Mouse (Mus musculus): ENCODE results near the gene Nfrkb.

- TF ChIP-seq GATA1 (IDR thresholded peaks at IDR 0.05; ENCODE audit: low read length), result no peak
- TF ChIP-seq TAL1 (IDR thresholded peaks at IDR 0.05; ENCODE audit: low read length), result no peak
Observed at GRCm38 (mm10) chr9:31435415-31435814, 49.4 kb downstream of the Nfrkb start.

Data from erythroblast, embryonic 14.5 days (primary cell).